Mouse (Mus musculus) forebrain, embryonic 12.5 days (tissue): ENCODE data around the gene Higd2a. TPM values are rescaled to one million over a fixed set of nuclear protein-coding genes. Genes with fewer than 3 reads are reported as not detected.
A peak's percentile ranks its signal among the peaks of the same experiment; 100 is the strongest.

Source experiments
- ATAC-seq: fragments of 200-750 bp; cut with Nextera tagmentation; 2 replicates; pipeline ENCODE4 v1.8.0; 2017; ENCODE audit warnings: moderate TSS enrichment; ENCODE audit not compliant: low FRiP score
- H3K27ac ChIP-seq: fragments of 300-500 bp; sonication (generic); 2 replicates; pipeline ENCODE4 v1.5.1; 2016; ENCODE audit warnings: mild to moderate bottlenecking
- H3K27me3 ChIP-seq: fragments of 300-500 bp; sonication (generic); 2 replicates; pipeline ENCODE4 v1.6.1; 2016; ENCODE audit warnings: mild to moderate bottlenecking
- H3K36me3 ChIP-seq: fragments of 300-500 bp; sonication (generic); replicated peaks from 2 replicates; pipeline ENCODE4 v1.6.1; 2016; ENCODE audit warnings: mild to moderate bottlenecking
- H3K4me1 ChIP-seq: fragments of 300-500 bp; sonication (generic); 2 replicates; pipeline ENCODE4 v1.6.1; 2016
- H3K4me2 ChIP-seq: fragments of 300-500 bp; sonication (generic); 2 replicates; pipeline ENCODE4 v1.6.1; 2016; ENCODE audit warnings: mild to moderate bottlenecking, moderate library complexity
- H3K4me3 ChIP-seq: fragments of 300-500 bp; sonication (generic); replicated peaks from 2 replicates; pipeline ENCODE4 v1.5.1; 2016; ENCODE audit warnings: mild to moderate bottlenecking
- H3K9ac ChIP-seq: fragments of 300-500 bp; sonication (generic); 2 replicates; pipeline ENCODE4 v1.6.1; 2016; ENCODE audit warnings: mild to moderate bottlenecking
- H3K9me3 ChIP-seq: fragments of 300-500 bp; sonication (generic); 2 replicates; pipeline ENCODE4 v1.6.1; 2016
- WGBS: fragments of 180-500 bp; shearing (Covaris S2); methylation state at CpG from one replicate; pipeline ENCODE4 v1.1.7; 2016; 5-methylcytosine and 5-hydroxymethylcytosine counted together
- polyA plus RNA-seq: library from polyadenylated mRNA; unstranded; fragments of >200 nt; fragmentation: Nextera tagmentation; extraction: Ambion mirVana; gene quantifications from 2 replicates; pipeline ENCODE4 v1.2.1, GENCODE M21; 2016

Gene Higd2a
- 166 and 167 TPM in 2 replicates for polyA plus RNA-seq

- H3K27me3 ChIP-seq = no peaks in the 10 kb centered on the region
- H3K27ac ChIP-seq = peak within 1 kb of the TSS; percentile 79
- under 1% methylated on average over 51 of the region's 51 CpGs for WGBS
- peak within 1 kb of the TSS; percentile 78 for H3K4me2 ChIP-seq
- H3K36me3 ChIP-seq = peaks cover 33% of the 10 kb centered on the region
- peak within 1 kb of the TSS; percentile 78 for H3K9ac ChIP-seq
- ATAC-seq = peak; percentile 97
- H3K4me1 ChIP-seq = peaks cover 25% of the 10 kb centered on the region
- H3K9me3 ChIP-seq = no peaks in the 10 kb centered on the region
- peak within 1 kb of the TSS; percentile 77 for H3K4me3 ChIP-seq
Measured at GRCm38 (mm10) chr13:54589996-54590951, at the start of gene Higd2a, which contains the start of gene Nop16. Gene Higd2a (plus strand): TSS chr13:54590207. Gene Nop16 (minus strand): TSS chr13:54590090.

- H3K4me1 ChIP-seq = no peaks in the 10 kb centered on the region
- H3K27me3 ChIP-seq = no peaks in the 10 kb centered on the region
- no peak overlapping the region for H3K4me2 ChIP-seq
- H3K4me3 ChIP-seq = no peak overlapping the region
- H3K27ac ChIP-seq = no peak overlapping the region
- no peak for ATAC-seq
- WGBS = 84% methylated on average over 7 of the region's 7 CpGs
- no peaks in the 10 kb centered on the region for H3K9me3 ChIP-seq
- H3K36me3 ChIP-seq = peaks cover 57% of the 10 kb centered on the region
- H3K9ac ChIP-seq = no peak overlapping the region
Measured at GRCm38 (mm10) chr13:54548036-54548435, 42.0 kb upstream of the Higd2a start.

GRCm38 (mm10) chr13:54556176-54556575 is 33.8 kb upstream of the Higd2a start:
- peaks cover 95% of the 10 kb centered on the region for H3K36me3 ChIP-seq
- no peaks in the 10 kb centered on the region for H3K4me1 ChIP-seq
- H3K27me3 ChIP-seq = no peaks in the 10 kb centered on the region
- no peak overlapping the region for H3K4me3 ChIP-seq
- H3K9me3 ChIP-seq = no peaks in the 10 kb centered on the region
- H3K27ac ChIP-seq = no peak overlapping the region
- no peak overlapping the region for H3K4me2 ChIP-seq
- H3K9ac ChIP-seq = no peak overlapping the region
- no peak for ATAC-seq
- WGBS = 93% methylated on average over 9 of the region's 9 CpGs

- ATAC-seq = no peak
- peaks cover 95% of the 10 kb centered on the region for H3K36me3 ChIP-seq
- H3K4me3 ChIP-seq = no peak overlapping the region
- no peak overlapping the region for H3K27ac ChIP-seq
- H3K4me2 ChIP-seq = no peak overlapping the region
- WGBS = 90% methylated on average over 3 of the region's 3 CpGs
- H3K9me3 ChIP-seq = no peaks in the 10 kb centered on the region
- no peaks in the 10 kb centered on the region for H3K4me1 ChIP-seq
- H3K27me3 ChIP-seq = no peaks in the 10 kb centered on the region
- no peak overlapping the region for H3K9ac ChIP-seq
Measured at GRCm38 (mm10) chr13:54556796-54557195, 33.2 kb upstream of the Higd2a start.

GRCm38 (mm10) chr13:54557652-54558051 is 32.4 kb upstream of the Higd2a start:
- Histone ChIP-seq H3K27ac (no peak overlapping the region), H3K4me3 (no peak overlapping the region), H3K4me2 (no peak overlapping the region), H3K9ac (no peak overlapping the region), H3K4me1 (0 out of 2 replicates have a peak, but pooled peaks cover 2% of the 10 kb centered on the region), H3K36me3 (peaks cover 93% of the 10 kb centered on the region), H3K9me3 (no peaks in the 10 kb centered on the region), H3K27me3 (no peaks in the 10 kb centered on the region)
- ATAC-seq = no peak
- 90% methylated on average over 1 of the region's 1 CpGs for WGBS

- Histone ChIP-seq H3K9me3 (no peaks in the 10 kb centered on the region), H3K4me3 (no peak overlapping the region), H3K27ac (no peak overlapping the region), H3K27me3 (no peaks in the 10 kb centered on the region), H3K9ac (no peak overlapping the region), H3K4me1 (peaks cover 19% of the 10 kb centered on the region), H3K36me3 (peaks cover 81% of the 10 kb centered on the region), H3K4me2 (no peak overlapping the region)
- 90% methylated on average over 2 of the region's 2 CpGs for WGBS
- no peak for ATAC-seq
Measured at GRCm38 (mm10) chr13:54559656-54560055, 30.4 kb upstream of the Higd2a start.

- Histone ChIP-seq H3K9ac (no peak overlapping the region), H3K4me1 (peaks cover 19% of the 10 kb centered on the region), H3K27ac (no peak overlapping the region), H3K4me3 (no peak overlapping the region), H3K4me2 (no peak overlapping the region), H3K36me3 (peaks cover 73% of the 10 kb centered on the region), H3K9me3 (no peaks in the 10 kb centered on the region), H3K27me3 (no peaks in the 10 kb centered on the region)
- WGBS = 98% methylated on average over 7 of the region's 7 CpGs
- ATAC-seq = no peak
Measured at GRCm38 (mm10) chr13:54560608-54561007, 29.4 kb upstream of the Higd2a start.

- no peak for ATAC-seq
- H3K4me2 ChIP-seq = no peak overlapping the region
- H3K9me3 ChIP-seq = no peaks in the 10 kb centered on the region
- H3K27ac ChIP-seq = no peak overlapping the region
- H3K4me3 ChIP-seq = no peak overlapping the region
- peaks cover 19% of the 10 kb centered on the region for H3K4me1 ChIP-seq
- no peak overlapping the region for H3K9ac ChIP-seq
- H3K27me3 ChIP-seq = no peaks in the 10 kb centered on the region
- WGBS = 87% methylated on average over 7 of the region's 7 CpGs
- H3K36me3 ChIP-seq = peaks cover 54% of the 10 kb centered on the region
Measured at GRCm38 (mm10) chr13:54562562-54562961, 27.4 kb upstream of the Higd2a start.

GRCm38 (mm10) chr13:54564232-54565200 is 25.5 kb upstream of the Higd2a start:
- peak overlapping the region; percentile 97 for H3K4me3 ChIP-seq
- H3K4me1 ChIP-seq = peaks cover 19% of the 10 kb centered on the region
- H3K9ac ChIP-seq = peak overlapping the region; percentile 98
- ATAC-seq = peak; percentile 67
- peak overlapping the region; percentile 87 for H3K4me2 ChIP-seq
- no peaks in the 10 kb centered on the region for H3K27me3 ChIP-seq
- H3K9me3 ChIP-seq = no peaks in the 10 kb centered on the region
- 12% methylated on average over 45 of the region's 45 CpGs for WGBS
- peaks cover 35% of the 10 kb centered on the region for H3K36me3 ChIP-seq
- peak overlapping the region; percentile 84 for H3K27ac ChIP-seq

- H3K4me1 ChIP-seq = peaks cover 19% of the 10 kb centered on the region
- H3K27me3 ChIP-seq = no peaks in the 10 kb centered on the region
- peaks cover 29% of the 10 kb centered on the region for H3K36me3 ChIP-seq
- H3K27ac ChIP-seq = peak within 1 kb of the TSS; percentile 84
- H3K9me3 ChIP-seq = no peaks in the 10 kb centered on the region
- H3K9ac ChIP-seq = peak within 1 kb of the TSS; percentile 98
- WGBS = under 1% methylated on average over 27 of the region's 27 CpGs
- ATAC-seq = peak; percentile 98
- peak within 1 kb of the TSS; percentile 97 for H3K4me3 ChIP-seq
- H3K4me2 ChIP-seq = peak within 1 kb of the TSS; percentile 87
Measured at GRCm38 (mm10) chr13:54565201-54565581, 24.8 kb upstream of the Higd2a start, which contains the start of gene 4833439L19Rik. Gene 4833439L19Rik (minus strand): TSS chr13:54565435.

GRCm38 (mm10) chr13:54565594-54566345 is 24.2 kb upstream of the Higd2a start:
- peak overlapping the region; percentile 98; the same call in 1 of the 2 replicates for H3K9ac ChIP-seq

More at GRCm38 (mm10) chr13:54565594-54566345, 24.2 kb upstream of the Higd2a start:
- Histone ChIP-seq H3K4me1 (peaks cover 19% of the 10 kb centered on the region), H3K9me3 (no peaks in the 10 kb centered on the region), H3K36me3 (peaks cover 23% of the 10 kb centered on the region), H3K27ac (0 out of 2 replicates have a peak overlapping the region, but pooled peaks have one; percentile 16), H3K4me2 (peak overlapping the region; percentile 87), H3K27me3 (no peaks in the 10 kb centered on the region), H3K4me3 (peak overlapping the region; percentile 97)
- ATAC-seq = no peak; the same call in none of the 2 replicates
- WGBS = 36% methylated on average over 8 of the region's 8 CpGs
